Mouse (Mus musculus) cerebellum, adult 9-10 months (tissue): Measurements from ENCODE around the gene AC124502.3.
"Not testable (repeated sequence)": the region's sequence is repeated elsewhere in the genome, so short reads cannot be mapped to it uniquely, and the experiment has no call there.

Experiments used
- DNase-seq: peaks from one replicate; pipeline ENCODE4 v3.0.0; 2022

AC124502.3 gene

GRCm38 (mm10) chr19:5085145-5085863 is 46.6 kb downstream of the AC124502.3 start, which contains the start of gene Tmem151a:
Gene Tmem151a, minus strand, starts transcription at chr19:5085531.
- peak; percentile 74 for DNase-seq

GRCm38 (mm10) chr19:5086533-5086932 is 47.8 kb downstream of the AC124502.3 start:
- not testable (repeated sequence) for DNase-seq

- DNase-seq, result peak; percentile 99
Measured at GRCm38 (mm10) chr19:5087884-5088728, 49.4 kb downstream of the AC124502.3 start, which contains the start of gene Yif1a. Gene Yif1a, plus strand, starts transcription at chr19:5088538.

- peak; percentile 65 for DNase-seq
Measured at GRCm38 (mm10) chr19:5089324-5089723, 50.6 kb downstream of the AC124502.3 start.

GRCm38 (mm10) chr19:5092083-5092482 is 53.4 kb downstream of the AC124502.3 start:
- DNase-seq, result no peak

GRCm38 (mm10) chr19:5093481-5094242 is 55.0 kb downstream of the AC124502.3 start:
- peak; percentile 73 for DNase-seq

GRCm38 (mm10) chr19:5094243-5094632 is 55.5 kb downstream of the AC124502.3 start:
- DNase-seq, result peak; percentile 96

GRCm38 (mm10) chr19:5094746-5095417 is 56.2 kb downstream of the AC124502.3 start:
- DNase-seq, result no peak

GRCm38 (mm10) chr19:5095887-5096474 is 57.3 kb downstream of the AC124502.3 start:
- peak; percentile 54 for DNase-seq

- peak; percentile 56 for DNase-seq
Measured at GRCm38 (mm10) chr19:5097521-5098362, 59.1 kb downstream of the AC124502.3 start.

- DNase-seq, result no peak
Measured at GRCm38 (mm10) chr19:5098363-5099143, 59.9 kb downstream of the AC124502.3 start, which contains the start of gene Cnih2. Gene Cnih2, minus strand, starts transcription at chr19:5098521.
